Mouse (Mus musculus) spleen, adult 2 months (tissue): Measurements from ENCODE around the gene Ptk7. TPM values are rescaled to one million over a fixed set of nuclear protein-coding genes. Genes with fewer than 3 reads are reported as not detected.
"Not testable (repeated sequence)": the region's sequence is repeated elsewhere in the genome, so short reads cannot be mapped to it uniquely, and the experiment has no call there.

Experiments used
- DNase-seq, 2 experiments: peaks; one replicate each; pipeline versions ENCODE4 v3.0.0 to v3.0.0-alpha.2; 2012 to 2021; ENCODE audit warnings: low spot score in 2 of 2, low read depth in 1 of 2
- H3K27ac ChIP-seq: fragments of 200-500 bp; 2 replicates; pipeline ENCODE4 v1.5.1; 2012; ENCODE audit warnings: low read length, inconsistent platforms; ENCODE audit not compliant: insufficient read depth
- H3K27me3 ChIP-seq: fragments of 200-500 bp; 2 replicates; pipeline ENCODE4 v1.6.1; 2012; ENCODE audit warnings: mild to moderate bottlenecking, moderate library complexity, low read length, inconsistent platforms; ENCODE audit not compliant: control insufficient read depth, insufficient read depth
- H3K36me3 ChIP-seq: fragments of 200-500 bp; 2 replicates; pipeline ENCODE4 v1.6.1; 2012; ENCODE audit warnings: mild to moderate bottlenecking, low read length, inconsistent platforms; ENCODE audit not compliant: control insufficient read depth, insufficient read depth
- H3K4me1 ChIP-seq: fragments of 200-500 bp; 2 replicates; pipeline ENCODE4 v1.6.1; 2011; ENCODE audit warnings: inconsistent platforms; ENCODE audit not compliant: control insufficient read depth, insufficient read depth, insufficient read length
- H3K4me3 ChIP-seq: fragments of 200-500 bp; 2 replicates; pipeline ENCODE4 v1.5.1; 2011; ENCODE audit warnings: mild to moderate bottlenecking, inconsistent platforms; ENCODE audit not compliant: insufficient read depth, insufficient read length; ENCODE audit errors: extremely low read depth
- CTCF ChIP-seq: fragments of 200-500 bp; IDR thresholded peaks from 2 replicates; pipeline ENCODE4 v1.5.1; 2011; ENCODE audit warnings: mild to moderate bottlenecking, inconsistent platforms; ENCODE audit not compliant: insufficient read depth, insufficient read length, insufficient replicate concordance; ENCODE audit errors: extremely low read depth
- POLR2A ChIP-seq: fragments of 200-500 bp; IDR thresholded peaks from 2 replicates; pipeline ENCODE4 v1.6.1; 2011; ENCODE audit warnings: low read depth, low read length, inconsistent platforms
- WGBS: fragments of 180-500 bp; shearing (Covaris S2); methylation state at CpG from one replicate; pipeline ENCODE4 v1.1.7; 2018; 5-methylcytosine and 5-hydroxymethylcytosine counted together
- polyA plus RNA-seq: library from polyadenylated mRNA; depleted of rRNA; stranded (reverse); fragments of >200 nt; gene quantifications from 2 replicates; pipeline ENCODE4 v1.2.3, GENCODE M21; 2012

Ptk7 gene
- polyA plus RNA-seq, 1 experiment, result 8.5 TPM

DNA sequence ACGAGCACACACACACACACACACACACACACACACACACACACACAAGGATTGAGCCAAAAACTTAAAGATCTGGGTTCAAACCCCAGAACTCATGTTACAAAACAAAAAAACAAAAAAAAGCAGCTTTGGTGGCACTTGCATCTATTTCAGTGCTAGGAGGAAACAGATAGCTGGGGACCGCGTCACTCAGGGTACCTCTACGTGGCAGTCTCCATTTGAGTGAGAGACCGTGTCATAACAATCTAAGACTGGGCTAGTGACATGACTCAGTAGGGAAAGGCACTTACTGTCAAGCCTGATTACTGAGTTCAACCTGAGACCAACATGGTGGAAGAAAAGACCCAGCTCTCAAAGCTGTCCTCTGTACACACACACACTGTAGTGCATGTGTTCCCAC, 71.2 kb downstream of the Ptk7 start:
- WGBS, result 83% methylated on average over 5 of the region's 5 CpGs
- Histone ChIP-seq H3K27me3 (0 out of 2 replicates have a peak, but pooled peaks cover 2% of the 10 kb centered on the region), H3K36me3 (peaks cover 1% of the 10 kb centered on the region; the same call in 1 of the 2 replicates), H3K4me1 (peaks cover 6% of the 10 kb centered on the region; the same call in 1 of the 2 replicates), H3K27ac (no peak overlapping the region), H3K4me3 (no peak overlapping the region)
- DNase-seq, result no peak
- no peak for TF ChIP-seq CTCF
- no peak for TF ChIP-seq POLR2A

DNA sequence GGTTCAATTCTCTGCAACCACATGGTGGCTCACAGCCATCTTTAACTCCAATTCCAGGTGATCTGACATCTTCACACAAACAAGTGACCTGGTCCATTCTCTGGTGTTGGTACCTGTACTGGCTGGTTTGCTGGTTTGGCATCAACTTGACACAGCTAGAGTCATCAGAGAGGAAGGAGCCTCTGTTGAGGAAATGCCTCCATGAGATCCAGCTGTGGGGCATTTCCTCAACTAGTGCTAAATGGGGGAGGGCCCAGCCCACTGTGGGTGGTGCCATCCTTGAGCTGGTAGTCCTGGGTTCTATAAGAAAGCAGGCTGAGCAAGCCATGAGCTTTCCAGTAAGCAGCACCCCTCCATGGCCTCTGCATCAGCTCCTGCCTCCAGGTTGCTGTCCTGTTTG, 72.0 kb downstream of the Ptk7 start:
- not testable (repeated sequence) for H3K27ac ChIP-seq, H3K36me3 ChIP-seq, H3K4me1 ChIP-seq, DNase-seq, H3K27me3 ChIP-seq, H3K4me3 ChIP-seq

DNA sequence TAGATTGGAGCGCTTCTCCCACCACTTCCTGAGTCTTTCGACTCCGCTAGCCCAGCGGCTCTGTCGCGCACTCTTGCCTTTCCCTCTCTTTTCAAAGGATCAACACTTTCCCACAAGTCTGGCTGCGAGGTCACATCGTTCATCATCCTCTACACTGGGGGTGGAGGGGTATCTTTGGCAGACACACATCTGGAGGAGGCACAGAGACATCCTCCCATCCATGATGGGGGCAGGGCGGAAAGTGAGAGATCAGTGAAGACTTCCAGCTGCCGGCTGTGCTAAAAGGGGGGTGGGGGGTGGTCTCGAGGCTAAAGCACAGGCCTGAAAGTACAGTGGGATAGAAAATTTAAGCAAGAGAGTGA, 72.7 kb downstream of the Ptk7 start:
- H3K36me3 ChIP-seq, result peaks cover 3% of the 10 kb centered on the region
- peaks cover 8% of the 10 kb centered on the region; the same call in 1 of the 2 replicates for H3K4me1 ChIP-seq
- H3K27me3 ChIP-seq, result 0 out of 2 replicates have a peak, but pooled peaks cover 2% of the 10 kb centered on the region
- WGBS, result under 1% methylated on average over 11 of the region's 11 CpGs
- H3K4me3 ChIP-seq, result peak overlapping the region; percentile 68
- no peak for TF ChIP-seq CTCF
- no peak for TF ChIP-seq POLR2A
- H3K27ac ChIP-seq, result peak overlapping the region; percentile 76
- DNase-seq, result peak in 1 of 2 experiments; percentile 28

DNA sequence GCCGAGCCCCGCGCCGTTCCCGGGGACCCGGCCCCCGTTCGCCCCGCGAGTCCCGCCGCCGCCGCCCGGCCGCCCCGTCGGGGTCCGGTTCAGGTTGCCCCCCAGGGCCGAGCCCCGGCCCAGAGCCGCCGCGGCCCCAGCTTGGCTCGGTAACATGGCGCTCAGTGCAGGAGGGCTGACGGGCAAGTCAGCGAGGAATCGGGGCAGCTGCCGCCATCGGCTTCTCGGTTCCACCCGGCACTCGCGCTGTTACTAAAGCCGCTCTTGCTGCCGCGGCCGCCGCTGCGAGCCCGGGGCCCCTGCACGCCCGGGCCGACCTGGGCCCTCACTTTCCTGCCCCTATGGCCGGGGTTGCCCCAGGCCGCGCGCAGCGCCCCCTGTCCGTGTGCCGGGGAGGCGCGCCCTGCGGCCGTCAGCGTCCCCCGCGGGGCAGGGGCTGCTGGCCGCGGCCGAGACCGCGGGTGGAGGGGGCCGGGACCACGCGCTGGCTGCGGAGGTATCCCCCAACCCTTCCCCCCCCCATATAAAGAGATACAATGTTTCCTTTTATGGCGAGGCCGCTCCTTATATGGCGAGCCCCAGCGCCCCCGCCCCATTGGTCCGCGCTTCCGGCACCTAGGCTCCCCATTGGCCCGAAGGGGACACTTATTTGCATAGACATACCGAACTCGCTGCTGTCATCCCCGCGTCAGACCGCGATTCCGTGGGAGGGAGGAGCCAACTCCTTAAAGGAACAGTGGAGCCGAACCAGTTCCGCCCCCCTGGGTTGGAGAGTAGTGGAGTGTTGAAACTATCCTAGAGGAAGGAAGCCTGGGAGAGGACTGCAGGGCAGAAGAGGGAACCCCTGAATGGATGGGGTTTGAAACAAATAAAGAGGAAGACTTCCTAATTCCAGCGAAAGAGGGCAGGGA, 73.4 kb downstream of the Ptk7 start, which contains the start of gene Srf:
Srf (minus strand) TSS at position 503 of the 911 bp plus-strand sequence.
- peak; percentile 91 to 95 for DNase-seq
- Histone ChIP-seq H3K27ac (peak within 1 kb of the TSS; percentile 86), H3K4me3 (peak within 1 kb of the TSS; percentile 80), H3K36me3 (peaks cover 7% of the 10 kb centered on the region), H3K4me1 (peaks cover 8% of the 10 kb centered on the region; the same call in 1 of the 2 replicates), H3K27me3 (0 out of 2 replicates have a peak, but pooled peaks cover 2% of the 10 kb centered on the region)
- TF ChIP-seq CTCF (no peak), POLR2A (peak; percentile 1; the same call in 1 of the 2 replicates)
- WGBS, result under 1% methylated on average over 83 of the region's 87 CpGs

DNA sequence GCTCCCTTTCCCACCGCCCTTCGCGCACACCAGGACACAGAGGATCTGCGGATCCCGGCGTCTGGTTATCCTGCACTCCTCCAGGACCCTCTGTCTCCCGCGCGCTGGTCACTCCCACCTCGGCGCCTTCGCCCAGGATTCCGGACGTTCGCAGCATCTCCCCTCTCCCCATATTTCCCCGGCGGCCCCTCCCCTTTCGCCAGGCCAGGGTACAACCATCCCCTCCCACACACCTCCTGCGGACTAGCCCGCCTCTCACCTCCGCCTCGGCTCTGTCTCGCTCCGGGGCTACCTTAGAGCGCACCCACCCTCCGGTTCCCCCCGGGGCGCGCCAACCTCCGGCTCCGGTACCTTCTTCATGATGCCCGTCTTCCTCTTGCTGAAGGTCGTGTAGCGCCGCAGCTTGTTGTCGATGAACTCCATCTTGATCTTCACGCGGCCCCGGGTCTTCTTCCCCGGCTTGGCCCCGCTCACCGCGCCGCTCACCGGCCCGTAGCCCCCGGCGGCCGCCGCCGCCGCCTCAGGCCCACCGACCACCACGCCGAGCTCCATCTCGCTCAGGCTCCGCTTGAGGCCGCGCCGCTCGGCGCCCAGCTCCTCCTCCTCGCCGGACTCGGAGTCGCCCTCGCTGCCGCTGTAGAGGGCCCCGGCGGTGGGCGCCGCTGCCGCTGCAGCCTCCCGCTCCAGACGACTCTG, 74.2 kb downstream of the Ptk7 start:
- peak overlapping the region; percentile 86 for H3K27ac ChIP-seq
- TF ChIP-seq POLR2A, result no peak
- TF ChIP-seq CTCF, result no peak
- under 1% methylated on average over 73 of the region's 75 CpGs for WGBS
- H3K4me1 ChIP-seq, result peaks cover 8% of the 10 kb centered on the region; the same call in 1 of the 2 replicates
- H3K27me3 ChIP-seq, result 0 out of 2 replicates have a peak, but pooled peaks cover 2% of the 10 kb centered on the region
- peaks cover 13% of the 10 kb centered on the region for H3K36me3 ChIP-seq
- peak overlapping the region; percentile 80 for H3K4me3 ChIP-seq
- peak in 1 of 2 experiments; percentile 38 for DNase-seq

DNA sequence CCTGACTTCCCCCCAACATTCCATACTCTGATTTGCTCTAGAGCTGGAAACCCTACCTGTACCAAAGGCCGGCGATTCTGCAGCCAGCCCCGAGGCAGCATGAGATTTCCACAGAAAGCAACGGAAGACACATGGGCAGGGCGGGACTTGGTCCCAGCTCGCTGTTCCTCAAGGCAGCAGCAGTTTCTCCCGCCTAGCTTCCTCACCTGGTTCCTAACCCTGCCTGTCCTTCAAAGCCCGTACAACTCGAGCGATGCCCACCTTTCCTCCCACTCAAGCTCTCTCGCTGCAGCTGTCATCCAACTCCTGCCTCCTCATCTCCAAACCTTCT, 74.7 kb downstream of the Ptk7 start:
- TF ChIP-seq CTCF (no peak), POLR2A (no peak)
- H3K36me3 ChIP-seq, result peaks cover 16% of the 10 kb centered on the region
- H3K4me3 ChIP-seq, result peak overlapping the region; percentile 80
- H3K27ac ChIP-seq, result no peak overlapping the region
- DNase-seq, result no peak
- 2% methylated on average over 11 of the region's 11 CpGs for WGBS
- H3K4me1 ChIP-seq, result peaks cover 8% of the 10 kb centered on the region; the same call in 1 of the 2 replicates
- H3K27me3 ChIP-seq, result 0 out of 2 replicates have a peak, but pooled peaks cover 2% of the 10 kb centered on the region
